Mouse (Mus musculus) intestine, embryonic 14.5 days (tissue): Measurements from ENCODE around the gene Phf12. TPM values are rescaled to one million over a fixed set of nuclear protein-coding genes. Genes with fewer than 3 reads are reported as not detected.

Source experiments
- ATAC-seq: fragments of 200-750 bp; cut with Nextera tagmentation; replicated peaks from 2 replicates; pipeline ENCODE4 v1.8.0; 2017; ENCODE audit warnings: low read depth, moderate number of reproducible peaks, moderate TSS enrichment, moderate library complexity; ENCODE audit not compliant: low FRiP score, low TSS enrichment
- DNase-seq: peaks from one replicate; pipeline ENCODE4 v3.0.0-alpha.2; 2018; ENCODE audit warnings: low spot score
- H3K27ac ChIP-seq: fragments of 300-500 bp; sonication (generic); 2 replicates; pipeline ENCODE4 v1.5.1; 2014; ENCODE audit warnings: low read depth, mild to moderate bottlenecking, control low read depth
- H3K27me3 ChIP-seq: fragments of 300-500 bp; sonication (generic); replicated peaks from 2 replicates; pipeline ENCODE4 v1.6.1; 2014; ENCODE audit warnings: low read length, control low read depth; ENCODE audit not compliant: control insufficient read depth, insufficient read depth
- H3K36me3 ChIP-seq: fragments of 300-500 bp; sonication (generic); 2 replicates; pipeline ENCODE4 v1.6.1; 2014; ENCODE audit warnings: low read length, control low read depth; ENCODE audit not compliant: control insufficient read depth, insufficient read depth
- H3K4me1 ChIP-seq: fragments of 300-500 bp; sonication (generic); replicated peaks from 2 replicates; pipeline ENCODE4 v1.6.1; 2014; ENCODE audit warnings: low read length, control low read depth, mixed read lengths; ENCODE audit not compliant: control insufficient read depth, insufficient read depth
- H3K4me2 ChIP-seq: fragments of 300-500 bp; sonication (generic); 2 replicates; pipeline ENCODE4 v1.6.1; 2014; ENCODE audit warnings: low read length
- H3K4me3 ChIP-seq: fragments of 300-500 bp; sonication (generic); 2 replicates; pipeline ENCODE4 v1.5.1; 2014; ENCODE audit warnings: low read depth, low read length, control low read depth, mixed read lengths
- H3K9ac ChIP-seq: fragments of 300-500 bp; sonication (generic); 2 replicates; pipeline ENCODE4 v1.6.1; 2014; ENCODE audit warnings: mild to moderate bottlenecking, low read length
- H3K9me3 ChIP-seq: fragments of 300-500 bp; sonication (generic); 2 replicates; pipeline ENCODE4 v1.6.1; 2016; ENCODE audit warnings: low read length, control low read depth; ENCODE audit not compliant: control insufficient read depth
- WGBS: fragments of 180-500 bp; shearing (Covaris S2); extraction: QIAGEN DNeasy Blood & Tissue Kit; methylation state at CpG from one replicate; pipeline ENCODE4 v1.1.7; 2014; 5-methylcytosine and 5-hydroxymethylcytosine counted together
- polyA plus RNA-seq: library from polyadenylated mRNA; unstranded; fragments of >200 nt; fragmentation: Nextera tagmentation; extraction: Ambion mirVana; gene quantifications from 2 replicates; pipeline ENCODE4 v1.2.1, GENCODE M21; 2014

The Phf12 gene
- polyA plus RNA-seq: 16.5 and 19.6 TPM in 2 replicates

- ATAC-seq: peak; percentile 86
- peak; percentile 96 for DNase-seq
- peak within 1 kb of the TSS; percentile 95 for H3K27ac ChIP-seq
- H3K27me3 ChIP-seq: 0 out of 2 replicates have a peak, but pooled peaks cover 4% of the 10 kb centered on the region
- under 1% methylated on average over 60 of the region's 62 CpGs for WGBS
- H3K4me2 ChIP-seq: peak within 1 kb of the TSS; percentile 90
- H3K36me3 ChIP-seq: peaks cover 22% of the 10 kb centered on the region
- H3K4me1 ChIP-seq: peaks cover 14% of the 10 kb centered on the region
- no peaks in the 10 kb centered on the region for H3K9me3 ChIP-seq
- H3K4me3 ChIP-seq: peak within 1 kb of the TSS; percentile 84
- H3K9ac ChIP-seq: peak within 1 kb of the TSS; percentile 89
These were observed at the start of gene Phf12 for GRCm38 (mm10) chr11:77982441-77982905. Phf12 (plus strand) TSS chr11:77982754.

GRCm38 (mm10) chr11:77934111-77934521, 48.4 kb upstream of the Phf12 start:
- H3K27me3 ChIP-seq: peaks cover 82% of the 10 kb centered on the region

GRCm38 (mm10) chr11:77934568-77935311, 47.8 kb upstream of the Phf12 start:
- H3K27me3 ChIP-seq: peaks cover 76% of the 10 kb centered on the region
- H3K36me3 ChIP-seq: no peaks in the 10 kb centered on the region
- 58% methylated on average over 5 of the region's 5 CpGs for WGBS
- ATAC-seq (no peak), DNase-seq (no peak)
- H3K4me3 ChIP-seq: no peak overlapping the region
- H3K9me3 ChIP-seq: no peaks in the 10 kb centered on the region
- H3K27ac ChIP-seq: no peak overlapping the region
- no peak overlapping the region for H3K9ac ChIP-seq
- no peak overlapping the region for H3K4me2 ChIP-seq
- H3K4me1 ChIP-seq: peaks cover 7% of the 10 kb centered on the region

More at GRCm38 (mm10) chr11:77934111-77934521, 48.4 kb upstream of the Phf12 start:
- Histone ChIP-seq H3K4me1 (peaks cover 7% of the 10 kb centered on the region), H3K9me3 (no peaks in the 10 kb centered on the region), H3K4me3 (no peak overlapping the region), H3K27ac (no peak overlapping the region), H3K36me3 (no peaks in the 10 kb centered on the region), H3K4me2 (no peak overlapping the region), H3K9ac (no peak overlapping the region)
- ATAC-seq (no peak), DNase-seq (no peak)
- WGBS: 5% methylated on average over 4 of the region's 4 CpGs

GRCm38 (mm10) chr11:77936846-77937245, 45.7 kb upstream of the Phf12 start:
- Histone ChIP-seq H3K4me2 (no peak overlapping the region), H3K27ac (no peak overlapping the region), H3K9me3 (no peaks in the 10 kb centered on the region), H3K9ac (no peak overlapping the region), H3K4me3 (no peak overlapping the region), H3K4me1 (no peaks in the 10 kb centered on the region), H3K27me3 (peaks cover 67% of the 10 kb centered on the region), H3K36me3 (no peaks in the 10 kb centered on the region)
- WGBS: 3% methylated on average over 5 of the region's 8 CpGs
- DNase-seq: no peak
- no peak for ATAC-seq

- no peak overlapping the region for H3K9ac ChIP-seq
- no peak overlapping the region for H3K27ac ChIP-seq
- H3K36me3 ChIP-seq: no peaks in the 10 kb centered on the region
- no peak for DNase-seq
- H3K4me2 ChIP-seq: no peak overlapping the region
- ATAC-seq: no peak
- peaks cover 58% of the 10 kb centered on the region for H3K27me3 ChIP-seq
- no peaks in the 10 kb centered on the region for H3K4me1 ChIP-seq
- H3K9me3 ChIP-seq: no peaks in the 10 kb centered on the region
- H3K4me3 ChIP-seq: no peak overlapping the region
- WGBS: 30% methylated on average over 4 of the region's 4 CpGs
These were observed 44.7 kb upstream of the Phf12 start for GRCm38 (mm10) chr11:77937649-77938410.

- Histone ChIP-seq H3K36me3 (no peaks in the 10 kb centered on the region), H3K4me2 (no peak overlapping the region), H3K9me3 (no peaks in the 10 kb centered on the region), H3K4me1 (no peaks in the 10 kb centered on the region), H3K9ac (no peak overlapping the region), H3K27ac (no peak overlapping the region), H3K4me3 (no peak overlapping the region), H3K27me3 (peaks cover 20% of the 10 kb centered on the region; the same call in 1 of the 2 replicates)
- ATAC-seq (no peak), DNase-seq (no peak)
- 26% methylated on average over 5 of the region's 5 CpGs for WGBS
These were observed 40.3 kb upstream of the Phf12 start for GRCm38 (mm10) chr11:77942230-77942629.

- no peaks in the 10 kb centered on the region for H3K36me3 ChIP-seq
- 7% methylated on average over 9 of the region's 9 CpGs for WGBS
- no peaks in the 10 kb centered on the region for H3K4me1 ChIP-seq
- H3K27ac ChIP-seq: no peak overlapping the region
- H3K4me3 ChIP-seq: no peak overlapping the region
- DNase-seq (no peak), ATAC-seq (no peak)
- H3K27me3 ChIP-seq: peaks cover 30% of the 10 kb centered on the region
- H3K9ac ChIP-seq: no peak overlapping the region
- H3K9me3 ChIP-seq: no peaks in the 10 kb centered on the region
- H3K4me2 ChIP-seq: no peak overlapping the region
These were observed 34.7 kb upstream of the Phf12 start for GRCm38 (mm10) chr11:77947860-77948259.

GRCm38 (mm10) chr11:77950125-77950685, 32.3 kb upstream of the Phf12 start:
- Histone ChIP-seq H3K9me3 (no peaks in the 10 kb centered on the region), H3K4me3 (no peak overlapping the region), H3K36me3 (no peaks in the 10 kb centered on the region), H3K4me1 (no peaks in the 10 kb centered on the region), H3K27ac (no peak overlapping the region), H3K27me3 (peaks cover 30% of the 10 kb centered on the region), H3K9ac (no peak overlapping the region), H3K4me2 (no peak overlapping the region)
- DNase-seq (no peak), ATAC-seq (no peak)
- WGBS: 29% methylated on average over 12 of the region's 12 CpGs
